Mouse (Mus musculus): ENCODE results near the gene Lmcd1.
A peak's percentile ranks its signal among the peaks of the same experiment; 100 is the strongest.
"Not testable (repeated sequence)": the region's sequence is repeated elsewhere in the genome, so short reads cannot be mapped to it uniquely, and the experiment has no call there.

Lmcd1 gene

DNA sequence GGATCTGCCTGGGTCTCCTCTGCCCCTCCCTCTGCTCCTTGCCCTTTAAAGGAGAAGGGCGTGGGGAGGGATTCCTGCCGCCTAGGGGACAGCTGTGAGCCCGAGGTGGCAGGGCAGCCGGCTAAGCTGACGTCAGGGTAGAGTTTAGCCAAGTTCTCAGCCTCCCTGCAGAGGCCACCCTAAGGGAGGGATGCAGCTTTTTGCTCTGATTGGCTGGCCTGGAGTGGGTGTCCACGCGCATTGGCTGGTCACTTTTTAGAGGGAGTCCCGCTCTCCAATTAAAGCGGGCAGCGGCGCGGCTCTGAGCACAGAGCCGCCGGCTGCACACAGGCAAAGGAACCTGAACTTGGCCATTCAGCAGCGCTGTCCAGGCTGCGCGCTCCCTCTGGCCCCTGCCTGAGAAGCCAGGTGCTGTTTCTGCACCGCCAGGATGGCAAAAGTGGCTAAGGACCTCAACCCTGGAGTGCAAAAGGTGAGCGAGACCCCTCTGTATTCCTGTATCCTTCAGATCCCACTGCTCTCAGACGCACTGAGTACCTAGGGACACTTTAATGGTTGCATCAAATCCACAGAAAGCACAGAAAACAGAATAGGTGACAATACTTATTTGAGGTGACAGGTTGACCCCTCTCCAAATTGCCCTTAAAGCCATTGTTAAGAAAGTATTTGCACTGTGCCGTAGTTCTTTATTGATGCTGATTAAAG is at the start of gene Lmcd1:
Lmcd1 (plus strand) TSS at position 258 of the 705 bp plus-strand sequence.
- DNase-seq (ENCODE audit: low spot score), result peak; percentile 87

DNA sequence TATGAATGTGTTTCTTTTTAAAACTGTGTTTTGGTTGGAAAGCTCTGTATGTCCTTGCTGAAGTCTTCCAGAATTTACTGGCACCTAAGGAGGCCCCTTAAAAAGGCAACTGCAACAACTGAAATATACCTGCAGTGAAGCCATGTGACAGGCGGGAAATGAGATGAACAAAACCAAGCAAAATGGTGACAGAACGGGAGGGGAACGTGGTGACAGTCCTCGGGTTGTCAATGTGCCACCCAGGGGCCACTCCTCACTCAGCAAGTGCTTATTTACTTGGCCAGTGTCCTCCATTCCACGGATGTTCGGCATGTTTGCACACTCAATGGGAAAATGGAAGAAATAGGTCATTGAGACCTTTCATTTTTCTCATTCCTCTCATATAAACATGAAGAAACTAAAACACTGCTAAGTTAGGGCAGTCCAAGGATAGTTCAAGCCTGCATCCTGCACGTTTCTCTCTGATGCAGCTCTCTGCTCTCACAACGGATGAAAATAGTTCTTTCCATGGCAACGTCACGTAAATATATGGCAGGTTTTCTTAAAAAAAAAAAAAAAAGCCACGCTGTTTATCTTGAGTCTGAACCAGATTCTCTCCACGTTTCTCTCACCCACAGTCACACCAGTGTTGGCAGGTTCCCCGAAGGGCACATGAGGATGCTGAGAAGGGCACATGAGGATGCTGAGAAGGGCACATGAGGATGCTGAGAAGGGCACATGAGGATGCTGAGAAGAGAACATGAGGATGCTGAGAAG is 49.5 kb upstream of the Lmcd1 start:
- no peak for DNase-seq (ENCODE audit: low spot score)

DNA sequence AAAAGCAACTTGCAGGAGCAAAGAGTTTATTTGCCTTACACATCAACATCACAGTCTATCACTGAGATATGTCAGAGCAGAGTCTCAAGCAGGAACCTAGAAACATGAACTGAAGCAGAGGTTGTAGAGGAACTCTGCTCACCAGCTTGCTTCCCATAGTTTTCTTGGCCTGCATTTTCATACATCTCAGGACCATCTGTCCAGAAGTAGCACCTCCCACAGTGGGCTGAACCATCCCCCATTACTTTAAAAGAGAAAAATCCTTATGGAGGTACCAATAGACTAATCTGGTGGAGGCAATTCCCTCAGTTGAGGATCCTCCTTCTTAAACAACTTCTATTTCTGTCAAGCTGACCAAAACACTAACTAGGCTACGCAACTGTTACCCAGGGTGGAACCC is 36.8 kb upstream of the Lmcd1 start:
- DNase-seq (ENCODE audit: low spot score), result no peak

DNA sequence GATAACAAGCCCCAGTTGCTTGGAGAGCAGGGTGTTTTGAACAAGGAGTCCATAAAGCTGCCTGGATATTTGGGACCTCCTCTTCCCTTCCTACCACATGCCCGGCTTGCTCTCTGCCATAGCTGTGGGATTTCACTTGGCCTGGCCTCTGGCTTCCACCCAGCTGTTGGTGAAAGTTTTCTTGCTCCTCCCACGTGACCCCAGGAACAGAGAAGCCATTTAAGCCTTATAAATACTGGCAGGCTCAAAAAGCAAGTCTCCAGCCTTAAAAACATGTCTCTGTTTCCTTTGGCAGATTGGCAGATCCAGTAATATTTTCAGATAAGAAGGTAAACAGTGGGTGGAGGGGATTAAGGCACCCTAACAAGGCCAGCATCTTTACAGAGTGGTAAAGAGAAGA is 31.3 kb upstream of the Lmcd1 start:
- no peak for DNase-seq (ENCODE audit: low spot score)

DNA sequence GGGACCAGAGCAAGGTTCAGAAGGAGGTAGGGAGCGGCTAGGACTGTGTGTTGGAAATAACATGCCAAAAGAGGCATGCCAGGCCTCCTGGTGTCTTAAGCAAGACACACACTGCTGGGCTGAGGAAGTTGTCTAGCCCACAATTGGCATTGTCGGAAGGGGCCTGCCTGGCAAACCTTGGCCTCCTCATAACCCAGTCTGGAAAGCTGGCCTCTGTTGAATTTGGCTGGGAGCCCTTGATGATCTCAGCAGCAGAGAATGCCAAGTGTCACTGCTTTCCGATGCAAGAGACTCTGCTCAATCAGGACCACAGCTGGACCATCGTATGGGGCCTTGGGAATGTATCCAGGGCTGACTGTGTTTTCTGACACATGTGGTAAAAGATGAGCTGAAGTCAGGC is 27.9 kb upstream of the Lmcd1 start:
- DNase-seq (ENCODE audit: low spot score), result peak; percentile 85

DNA sequence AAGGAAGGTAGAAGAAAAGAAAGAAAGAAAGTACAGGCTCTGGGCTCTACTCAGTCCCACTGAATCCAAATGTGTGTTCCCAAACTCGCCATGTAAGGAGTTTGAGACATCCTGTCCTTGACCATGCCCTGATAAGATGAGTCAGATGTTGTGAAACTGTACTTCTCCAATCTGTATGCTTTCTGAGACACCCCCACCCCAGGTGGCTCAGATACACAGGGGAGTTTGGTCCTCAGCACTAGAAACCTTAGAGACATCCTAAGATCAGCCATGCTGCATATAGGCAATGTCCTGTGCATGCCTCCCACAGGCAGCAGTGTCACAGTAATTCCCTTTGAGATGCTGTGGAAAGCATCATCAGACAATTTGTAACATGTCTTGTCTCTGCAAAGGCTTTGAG is 26.9 kb upstream of the Lmcd1 start:
- DNase-seq (ENCODE audit: low spot score), result peak; percentile 6

DNA sequence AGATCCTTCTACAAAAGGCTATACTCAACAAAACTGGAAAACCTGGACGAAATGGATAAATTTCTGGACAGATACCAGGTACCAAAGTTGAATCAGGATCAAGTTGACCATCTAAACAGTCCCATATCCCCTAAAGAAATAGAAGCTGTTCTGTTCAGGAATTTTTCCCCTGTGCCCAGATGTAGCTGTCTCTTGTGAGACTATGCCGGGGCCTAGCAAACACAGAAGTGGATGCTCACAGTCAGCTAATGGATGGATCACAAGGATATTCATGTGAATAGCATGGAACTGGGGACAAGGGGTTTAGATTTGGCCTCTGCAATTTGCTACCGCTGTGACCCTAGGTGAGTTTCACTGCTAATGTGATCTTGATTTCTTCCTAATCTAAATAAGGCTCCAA is 19.6 kb upstream of the Lmcd1 start:
- not testable (repeated sequence) for DNase-seq (ENCODE audit: low spot score)

DNA sequence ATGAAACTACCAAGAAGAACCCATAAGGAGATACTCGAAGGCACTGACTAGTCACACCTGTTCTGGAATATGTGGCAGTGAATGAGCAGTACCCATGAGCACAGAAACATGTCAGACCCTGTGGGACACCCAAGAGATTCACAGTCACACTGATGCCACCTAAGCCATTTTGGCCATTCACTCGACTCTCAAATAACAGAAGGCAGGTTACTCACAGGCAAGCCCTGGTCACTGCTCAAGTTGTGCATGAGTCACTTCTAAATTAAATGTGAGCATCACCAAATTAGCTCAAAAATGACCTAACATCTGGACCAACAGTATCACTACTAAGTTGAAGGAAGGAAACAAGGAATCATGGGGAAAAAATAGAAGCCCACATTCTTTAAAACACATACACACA is 18.6 kb upstream of the Lmcd1 start:
- DNase-seq (ENCODE audit: low spot score), result no peak

DNA sequence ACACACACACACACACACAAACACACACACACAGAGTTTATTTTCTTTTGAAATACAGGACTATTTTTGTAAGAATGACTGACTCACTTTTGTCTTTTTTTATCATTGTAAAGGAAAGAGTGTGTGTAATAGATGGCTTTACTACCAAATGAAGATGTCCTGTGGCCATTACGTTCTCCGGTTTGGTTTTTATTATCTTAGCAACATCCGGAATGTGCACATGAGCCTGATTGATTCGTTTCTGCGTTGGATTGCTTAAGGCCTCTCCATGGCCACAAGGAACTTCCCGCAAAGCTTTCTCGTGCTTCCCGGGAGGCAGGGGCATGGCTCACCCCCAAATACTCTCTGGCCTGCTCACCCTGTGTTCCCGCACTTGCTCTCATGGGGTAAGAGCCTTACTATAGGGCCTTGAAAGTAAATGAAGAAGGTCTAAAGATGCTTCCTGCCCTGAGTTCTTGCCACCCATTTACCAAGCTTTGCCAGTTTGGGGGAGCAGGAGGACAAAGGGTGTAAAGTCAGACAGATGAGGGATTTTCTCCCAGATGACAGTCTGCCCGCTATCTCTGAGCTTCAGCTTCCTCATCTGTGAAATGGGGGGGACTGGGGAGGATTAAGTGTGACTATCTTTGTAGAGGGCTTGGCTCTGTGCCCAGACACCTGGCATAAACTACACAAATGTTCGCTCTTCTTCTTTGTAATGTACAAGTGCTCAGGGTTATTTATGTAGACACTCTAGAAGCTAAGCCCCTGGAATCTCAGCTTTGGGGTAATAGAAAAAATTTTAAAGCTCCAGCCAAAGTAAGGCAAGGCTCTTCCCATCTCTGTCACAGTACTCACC is 18.0 kb upstream of the Lmcd1 start:
- DNase-seq (ENCODE audit: low spot score), result no peak

DNA sequence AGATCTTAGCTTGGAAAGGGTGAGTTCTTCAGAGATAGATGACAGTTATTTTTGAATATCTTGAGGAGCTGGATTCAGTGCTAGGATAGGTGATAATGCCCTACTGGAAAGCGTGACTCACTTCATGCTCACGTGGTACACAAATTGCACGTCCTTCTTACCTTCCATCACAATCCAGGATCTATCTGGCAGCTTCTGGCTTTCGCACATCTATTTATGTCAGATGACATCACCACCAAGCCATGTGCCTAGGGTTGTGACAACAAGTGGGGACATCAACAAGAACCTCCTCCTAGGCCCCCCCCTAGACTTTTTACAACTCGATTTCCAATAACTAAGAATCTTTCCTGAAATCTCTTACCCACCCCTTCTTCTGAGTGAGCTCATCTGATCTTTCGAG is 17.0 kb upstream of the Lmcd1 start:
- DNase-seq (ENCODE audit: low spot score), result no peak

DNA sequence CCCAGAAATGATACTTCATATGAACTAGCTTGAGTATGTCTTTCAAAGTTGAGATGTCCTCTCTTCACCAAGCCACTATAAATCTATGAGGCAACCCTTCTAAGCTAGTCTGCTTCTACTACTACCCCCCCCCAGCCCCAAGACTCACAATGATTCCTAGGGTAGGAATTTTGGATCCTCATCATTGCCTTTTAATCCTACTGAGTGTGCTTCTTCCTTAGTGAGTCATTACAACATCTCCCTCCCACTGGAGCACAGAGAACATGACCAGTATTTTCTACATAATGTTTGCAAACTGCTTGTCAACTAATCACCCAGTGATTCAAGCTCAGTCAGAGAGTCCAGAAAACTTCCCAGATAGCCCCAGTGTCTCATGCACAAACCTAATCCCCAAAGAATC is 12.5 kb upstream of the Lmcd1 start:
- no peak for DNase-seq (ENCODE audit: low spot score)

DNA sequence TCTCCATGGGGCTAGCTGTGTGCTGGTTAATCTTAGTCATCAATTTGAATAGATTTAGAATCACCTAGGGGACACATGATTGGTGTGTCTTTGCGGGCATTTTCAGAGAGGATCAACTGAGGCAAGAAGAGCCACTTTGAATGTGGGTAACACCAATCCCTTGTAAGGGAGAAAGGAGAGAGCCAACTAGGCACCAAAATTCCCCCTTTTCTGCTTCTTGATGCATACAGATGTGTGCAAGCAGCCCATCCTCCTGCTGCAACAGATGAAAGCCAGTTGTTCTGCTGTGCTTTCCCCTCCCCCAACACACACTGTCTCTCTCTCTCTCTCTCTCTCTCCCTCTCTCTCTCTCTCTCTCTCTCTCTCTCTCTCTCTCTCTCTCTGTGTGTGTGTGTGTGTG is 9.2 kb upstream of the Lmcd1 start:
- no peak for DNase-seq (ENCODE audit: low spot score)

DNA sequence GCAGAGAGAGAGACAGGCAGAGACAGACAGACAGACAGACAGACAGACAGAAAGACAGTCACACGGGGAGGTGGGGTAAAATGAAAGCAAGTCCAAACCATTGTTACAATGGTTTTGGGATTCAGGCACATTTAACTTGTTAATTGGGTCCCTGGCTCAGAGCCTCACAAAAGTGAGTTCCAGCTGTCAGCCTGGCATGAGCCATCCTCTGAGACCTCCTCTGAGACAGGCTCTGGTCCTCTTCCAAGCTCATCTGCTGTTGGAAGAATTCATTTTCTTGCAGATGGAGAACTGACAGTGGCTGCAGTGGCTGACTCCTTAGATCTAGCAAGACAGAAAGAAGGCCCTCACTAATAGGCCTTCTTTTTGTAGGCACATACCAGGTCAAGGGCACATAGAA is 6.9 kb upstream of the Lmcd1 start:
- DNase-seq (ENCODE audit: low spot score), result no peak

DNA sequence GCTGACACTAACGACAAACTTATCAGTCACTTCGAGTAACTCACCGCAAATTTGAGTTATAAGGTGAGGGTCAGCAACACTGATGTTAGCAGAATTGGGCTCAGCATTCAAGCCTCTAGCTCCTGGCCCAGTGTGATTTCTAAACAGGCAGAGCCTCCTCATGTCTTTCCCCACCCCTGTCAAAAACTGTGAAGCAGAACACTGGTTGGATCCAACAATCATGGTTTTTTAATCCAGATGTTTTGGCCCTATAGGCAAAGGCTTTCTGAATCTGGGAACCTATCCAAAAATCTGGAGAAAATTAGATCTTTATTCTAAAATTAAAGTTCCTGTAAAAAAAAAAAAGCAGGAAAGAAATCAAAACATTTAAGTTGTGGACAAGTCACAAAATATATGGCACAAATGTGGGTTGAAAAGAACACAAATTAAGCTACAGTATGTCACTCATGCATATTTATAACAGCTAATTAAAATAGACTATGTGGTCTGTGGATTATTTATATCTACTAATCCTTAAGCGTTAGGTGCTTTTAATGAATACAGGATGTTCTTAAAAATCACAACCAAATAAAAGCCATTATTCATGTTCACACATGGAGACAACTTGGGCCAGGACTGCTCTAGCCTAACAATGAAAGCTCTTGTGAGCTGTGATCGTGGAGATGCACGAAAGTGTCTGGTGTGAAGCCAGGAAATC is 5.7 kb upstream of the Lmcd1 start:
- no peak for DNase-seq (ENCODE audit: low spot score)

DNA sequence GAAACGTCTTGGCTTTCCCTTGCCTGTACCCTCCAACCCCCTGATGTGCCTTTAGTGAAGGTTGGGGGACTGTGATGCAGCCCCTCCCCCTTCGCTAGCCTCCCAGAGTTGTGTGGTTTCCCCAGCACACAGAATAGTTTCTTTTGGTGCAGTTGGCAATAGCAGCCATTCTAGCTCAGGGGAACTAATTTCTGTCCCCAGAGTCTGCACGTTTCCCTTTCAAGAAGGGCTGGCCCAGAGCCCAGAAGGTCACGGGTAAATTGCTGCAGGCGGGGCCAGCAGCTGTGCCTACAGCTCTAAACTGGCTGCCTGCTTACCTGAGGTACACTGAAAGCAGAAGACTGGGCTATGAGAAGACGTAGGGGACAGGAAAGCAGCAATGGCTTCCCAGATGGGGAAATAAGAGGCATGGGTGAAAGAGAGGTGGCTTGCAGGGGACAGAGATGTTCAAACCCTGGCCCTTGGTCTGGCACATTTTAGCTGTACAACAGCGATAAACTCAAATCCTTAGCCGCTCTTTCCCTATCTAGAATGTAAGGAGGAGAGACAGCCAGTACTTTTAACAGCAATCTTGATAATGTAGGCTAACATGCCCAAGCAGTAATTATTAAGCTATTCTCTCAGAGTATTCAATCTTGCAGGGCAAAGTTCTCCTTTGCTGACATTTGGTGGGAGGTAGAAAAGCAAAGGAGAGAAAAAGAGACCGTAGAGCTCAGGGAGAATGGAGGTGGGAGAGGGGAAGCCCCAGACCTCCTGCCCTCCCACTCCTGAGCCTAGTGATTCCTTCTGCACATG is 900 bp downstream of the Lmcd1 start:
- peak; percentile 57 for DNase-seq (ENCODE audit: low spot score)

DNA sequence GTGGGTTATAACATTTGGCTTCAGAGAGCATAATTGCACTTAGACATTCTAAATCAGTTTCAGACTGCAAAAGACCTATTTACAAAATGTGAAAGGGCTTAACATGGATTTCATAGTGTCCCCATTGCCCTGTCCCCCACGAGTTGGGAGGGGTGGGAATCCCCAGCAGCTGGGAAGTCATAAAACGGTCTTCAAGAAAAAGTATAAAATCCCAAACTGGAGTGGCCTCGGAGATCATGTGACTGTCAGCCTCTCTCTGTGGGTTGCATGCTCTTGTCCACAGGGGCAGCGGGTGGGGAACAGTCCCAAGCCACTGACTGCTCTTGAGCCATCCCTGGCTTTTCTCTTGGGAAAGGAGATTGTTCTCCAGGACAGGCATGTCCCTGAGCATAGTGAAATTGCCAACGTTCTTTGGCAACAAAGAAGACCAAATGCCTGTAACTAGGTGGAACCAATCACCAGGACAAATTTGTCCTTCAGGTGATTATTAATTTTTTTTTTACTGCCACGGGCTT is 2.2 kb downstream of the Lmcd1 start:
- no peak for DNase-seq (ENCODE audit: low spot score)

DNA sequence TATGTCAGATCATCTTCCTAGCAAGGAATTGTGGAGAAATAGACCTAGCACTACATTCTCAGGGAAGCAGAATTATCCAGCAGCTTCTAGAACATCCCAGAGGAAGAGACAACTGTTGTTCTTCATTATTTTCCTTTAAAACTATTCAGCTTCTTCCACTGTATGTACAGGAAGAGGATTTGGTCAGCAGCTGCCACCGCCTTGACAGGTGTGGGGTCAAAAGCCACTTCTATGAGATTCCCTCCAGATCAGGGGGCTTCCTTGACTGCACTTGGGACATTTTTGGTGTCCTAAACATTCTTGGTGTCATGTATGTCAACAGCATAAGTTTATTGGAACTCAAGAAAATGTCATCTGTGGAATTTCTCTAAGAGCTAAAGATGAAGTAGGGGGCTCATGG is 5.2 kb downstream of the Lmcd1 start:
- DNase-seq (ENCODE audit: low spot score), result no peak

DNA sequence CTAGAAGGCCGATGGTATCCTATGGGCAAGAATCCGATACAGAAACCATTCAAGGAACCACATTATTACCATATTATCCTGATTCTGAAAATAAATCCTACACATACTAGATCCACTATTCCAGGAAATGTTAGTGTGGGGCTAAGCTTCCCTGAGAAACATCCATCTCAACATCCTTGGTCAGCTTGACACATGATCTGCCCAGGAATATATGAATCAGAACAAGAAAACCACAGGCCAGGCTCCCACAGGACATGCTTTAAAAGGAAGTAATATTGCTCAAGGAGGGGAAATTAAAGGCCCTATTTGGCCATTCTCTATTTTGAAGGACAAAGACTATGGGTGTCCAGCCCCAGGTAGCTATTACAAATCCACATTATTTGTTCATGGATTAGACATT is 6.6 kb downstream of the Lmcd1 start:
- no peak for DNase-seq (ENCODE audit: low spot score)

DNA sequence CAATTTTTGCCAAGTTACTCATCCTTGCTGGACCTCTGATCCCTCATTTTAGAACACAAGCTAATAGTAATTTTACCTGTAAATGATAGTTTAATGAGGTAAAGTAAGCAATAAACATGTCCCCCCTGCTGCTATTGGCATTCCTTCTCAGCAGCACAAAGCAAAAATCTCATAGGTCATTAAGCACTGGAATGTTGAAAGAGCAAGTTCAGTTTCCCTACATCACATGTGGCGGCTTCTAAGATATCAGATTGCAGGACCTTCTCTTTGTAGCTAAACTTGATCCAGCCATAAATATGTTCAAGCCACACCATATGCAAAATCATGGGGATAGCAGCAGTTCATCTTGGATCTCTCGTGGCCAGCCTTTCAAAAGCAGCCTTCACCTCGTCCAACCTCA is 7.4 kb downstream of the Lmcd1 start:
- no peak for DNase-seq (ENCODE audit: low spot score)

DNA sequence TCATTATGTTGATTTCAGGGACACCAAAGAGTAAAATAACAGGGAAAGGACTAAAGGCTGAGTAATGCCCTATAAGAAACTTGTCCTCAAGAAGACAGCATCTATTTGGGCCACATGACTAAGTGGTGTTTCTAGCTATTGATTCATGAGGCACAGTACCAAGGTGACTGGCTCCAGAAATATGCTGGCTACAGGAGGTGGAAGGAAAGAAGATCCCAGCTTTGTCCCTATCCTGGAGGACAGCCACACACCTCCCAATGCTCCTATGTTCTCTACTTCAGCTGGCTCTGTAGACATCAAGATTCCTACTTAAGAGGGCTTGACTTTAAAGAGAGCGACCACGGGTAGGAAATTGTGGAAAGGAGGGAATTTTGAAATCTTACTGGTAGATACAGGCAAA is 8.4 kb downstream of the Lmcd1 start:
- no peak for DNase-seq (ENCODE audit: low spot score)

DNA sequence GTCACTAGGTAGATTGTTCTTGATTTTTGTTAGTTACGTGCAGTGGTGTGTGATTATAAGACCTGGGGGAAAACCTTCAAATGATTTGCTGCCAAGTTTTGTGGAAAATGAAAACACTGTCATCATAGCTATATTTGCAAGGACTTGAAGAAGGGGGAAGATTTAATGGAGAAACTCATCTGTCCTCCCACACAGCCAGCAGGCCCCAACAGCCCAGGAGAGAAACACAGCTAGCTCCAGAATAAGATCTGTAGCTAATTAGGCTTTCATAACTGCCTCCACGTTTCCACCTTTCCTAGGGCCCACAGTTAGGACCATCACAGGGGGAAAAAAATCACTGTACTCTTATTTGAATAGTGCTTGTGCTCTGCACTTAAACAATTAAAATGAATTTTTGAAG is 10.5 kb downstream of the Lmcd1 start:
- no peak for DNase-seq (ENCODE audit: low spot score)

Measured in ovary, adult 18-20 months (tissue).